ENCODE assay signal across 32 mouse cellular contexts in the genomic region with DNA sequence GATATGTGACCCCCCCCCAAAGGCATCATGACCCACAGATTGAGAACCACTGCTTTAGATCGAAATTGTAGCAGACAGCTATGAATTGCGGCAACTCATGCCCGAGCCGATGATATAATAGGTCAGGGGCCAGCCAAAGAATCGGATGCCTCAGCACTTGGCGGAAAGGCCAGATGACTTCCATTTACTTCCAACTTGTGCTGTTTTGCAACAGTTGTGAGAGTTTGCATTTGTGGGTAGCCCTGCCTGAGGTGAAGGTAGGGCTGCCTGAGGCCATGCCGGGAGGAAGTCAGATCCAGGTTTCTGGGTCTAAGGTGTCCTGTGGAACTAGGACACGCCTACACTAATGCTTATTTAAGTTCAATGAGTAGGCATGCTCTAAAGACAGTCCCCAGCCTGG.
DNase-seq lines count a peak whose midpoint lies in the region; ATAC-seq and TF ChIP-seq lines count a peak whose summit lies in the region.
"Had no signal": no experiment of that assay in that cellular context is flagged by ENCODE, and none has a peak within 500 bp of the region (broad histone marks: within the 10 kb centered on the region; RNA-seq: fewer than 3 reads in every experiment).

No protein-coding gene starts in this region.

- TF ChIP-seq CTCF in lung, postnatal 0 days (IDR thresholded peaks at IDR 0.05) = no peak

- 60% methylated on average over 8 of the region's 8 CpGs for WGBS in lung, postnatal 0 days
- WGBS in forebrain, embryonic 11.5 days = 93% methylated on average over 8 of the region's 8 CpGs

- no peak overlapping the region for H3K9ac ChIP-seq in lung, postnatal 0 days (replicated peaks; ENCODE audit: low read depth)
- H3K9ac ChIP-seq in forebrain, embryonic 11.5 days (ENCODE audit: low read length) = no peak overlapping the region
- H3K9ac ChIP-seq: embryonic facial prominence, embryonic 12.5 days; forebrain, embryonic 13.5 days; hindbrain, embryonic 12.5 days; intestine, embryonic 15.5 days; limb, embryonic 15.5 days; liver, embryonic 15.5 days; midbrain, embryonic 15.5 days; neural tube, embryonic 15.5 days had no signal

- no peak for TF ChIP-seq EP300 in lung, postnatal 0 days (IDR thresholded peaks at IDR 0.05)

- peaks cover 10% of the 10 kb centered on the region; the same call in 1 of the 2 replicates for H3K4me1 ChIP-seq in lung, postnatal 0 days (ENCODE audit: insufficient read depth, low read depth, low read length)
- H3K4me1 ChIP-seq in forebrain, embryonic 11.5 days (replicated peaks; ENCODE audit: control insufficient read depth, insufficient read depth, low read length) = 0 out of 2 replicates have a peak, but pooled peaks cover 3% of the 10 kb centered on the region
- H3K4me1 ChIP-seq: forebrain, embryonic 13.5 days; hindbrain, embryonic 12.5 days; intestine, embryonic 15.5 days; limb, embryonic 10.5 days; liver, embryonic 15.5 days; midbrain, embryonic 15.5 days; neural tube, embryonic 15.5 days had no signal

- H3K9me3 ChIP-seq in lung, postnatal 0 days (ENCODE audit: low read length) = no peaks in the 10 kb centered on the region
- H3K9me3 ChIP-seq in forebrain, embryonic 11.5 days (ENCODE audit: control insufficient read depth, low read length) = no peaks in the 10 kb centered on the region
- H3K9me3 ChIP-seq: embryonic facial prominence, embryonic 12.5 days; forebrain, embryonic 13.5 days; G1E; heart, embryonic 10.5 days; hindbrain, embryonic 12.5 days; intestine, embryonic 15.5 days; limb, embryonic 10.5 days; limb, embryonic 15.5 days; liver, embryonic 15.5 days; midbrain, embryonic 10.5 days; midbrain, embryonic 15.5 days; neural tube, embryonic 15.5 days had no signal

- no peaks in the 10 kb centered on the region for H3K36me3 ChIP-seq in lung, postnatal 0 days (ENCODE audit: insufficient read depth, low read length)
- H3K36me3 ChIP-seq in forebrain, embryonic 11.5 days (ENCODE audit: control insufficient read depth, insufficient read depth, low read length) = no peaks in the 10 kb centered on the region
- H3K36me3 ChIP-seq: embryonic facial prominence, embryonic 12.5 days; G1E; heart, embryonic 10.5 days; hindbrain, embryonic 12.5 days; intestine, embryonic 15.5 days; limb, embryonic 10.5 days; limb, embryonic 15.5 days; liver, embryonic 15.5 days; midbrain, embryonic 10.5 days; midbrain, embryonic 15.5 days; neural tube, embryonic 15.5 days had no signal

- ATAC-seq in lung, postnatal 0 days = no peak
- ATAC-seq in forebrain, embryonic 11.5 days (replicated peaks; ENCODE audit: low FRiP score) = no peak
- ATAC-seq: forebrain, embryonic 13.5 days; hindbrain, postnatal 0 days; intestine, embryonic 15.5 days; midbrain, embryonic 15.5 days; Patski had no signal

- no peak overlapping the region for H3K4me2 ChIP-seq in lung, postnatal 0 days (replicated peaks; ENCODE audit: low read depth, low read length)
- no peak overlapping the region for H3K4me2 ChIP-seq in forebrain, embryonic 11.5 days (ENCODE audit: low read depth, low read length, severe bottlenecking)
- H3K4me2 ChIP-seq: embryonic facial prominence, embryonic 12.5 days; forebrain, embryonic 13.5 days; hindbrain, embryonic 12.5 days; intestine, embryonic 15.5 days; limb, embryonic 15.5 days; liver, embryonic 15.5 days; midbrain, embryonic 15.5 days; neural tube, embryonic 15.5 days had no signal

- 0 out of 2 replicates have a peak overlapping the region, but pooled peaks have one; percentile 43 for H3K27ac ChIP-seq in lung, postnatal 0 days (ENCODE audit: low read length)
- H3K27ac ChIP-seq in forebrain, embryonic 11.5 days (ENCODE audit: low read depth, low read length) = no peak overlapping the region
- H3K27ac ChIP-seq: embryonic facial prominence, embryonic 12.5 days; forebrain, embryonic 13.5 days; heart, embryonic 10.5 days; hindbrain, embryonic 12.5 days; hindbrain, postnatal 0 days; intestine, embryonic 15.5 days; limb, embryonic 10.5 days; limb, embryonic 15.5 days; liver, embryonic 15.5 days; midbrain, embryonic 10.5 days; midbrain, embryonic 15.5 days; neural tube, embryonic 15.5 days had no signal

- H3K4me3 ChIP-seq in lung, postnatal 0 days (ENCODE audit: low read depth, low read length) = no peak overlapping the region
- H3K4me3 ChIP-seq in forebrain, embryonic 11.5 days (ENCODE audit: low read depth, low read length) = no peak overlapping the region
- H3K4me3 ChIP-seq: embryonic facial prominence, embryonic 12.5 days; forebrain, embryonic 13.5 days; heart, embryonic 10.5 days; hindbrain, embryonic 12.5 days; intestine, embryonic 15.5 days; limb, embryonic 10.5 days; limb, embryonic 15.5 days; liver, embryonic 15.5 days; midbrain, embryonic 10.5 days; midbrain, embryonic 15.5 days; neural tube, embryonic 15.5 days had no signal

- peak; percentile 9 for DNase-seq in adrenal gland, postnatal 10 days
- DNase-seq in adrenal gland, postnatal 4 days (ENCODE audit: low spot score in 2 of 2) = no peak
- peak; percentile 4 for DNase-seq in urinary bladder, postnatal 14 days (ENCODE audit: low spot score)
- DNase-seq in urinary bladder, postnatal 10 days (ENCODE audit: low spot score) = no peak
- DNase-seq in lung, postnatal 0 days (ENCODE audit: low spot score) = peak; percentile 54
- peak; percentile 23 to 66 for DNase-seq in lung, postnatal 4 days
- DNase-seq in embryo, embryonic 10 days (ENCODE audit: low spot score) = no peak
- no peak for DNase-seq in forebrain, embryonic 11.5 days (ENCODE audit: low spot score)
- DNase-seq: cerebellum, adult 9-10 months; cerebellum, postnatal 36 days; embryo, embryonic 11 days; gastrocnemius, postnatal 10 days; heart, postnatal 36 days; kidney, adult 2 months; kidney, postnatal 10 days; retina, postnatal 1 day; right cerebral cortex, postnatal 14 days; thymus, postnatal 14 days had no signal

- no peaks in the 10 kb centered on the region for H3K27me3 ChIP-seq in lung, postnatal 0 days (replicated peaks; ENCODE audit: insufficient read depth, low read length)
- no peaks in the 10 kb centered on the region for H3K27me3 ChIP-seq in forebrain, embryonic 11.5 days (ENCODE audit: control insufficient read depth, insufficient read depth, low read length)
- H3K27me3 ChIP-seq: embryonic facial prominence, embryonic 12.5 days; forebrain, embryonic 13.5 days; hindbrain, embryonic 12.5 days; intestine, embryonic 15.5 days; liver, embryonic 15.5 days; midbrain, embryonic 15.5 days; neural tube, embryonic 15.5 days had no signal

Comparison
In these comparisons a context has a peak if more than half of its experiments do, and no peak if none do; other contexts are left out.
1. DNase-seq: peak in adrenal gland, postnatal 10 days (single experiment), urinary bladder, postnatal 14 days (single experiment), lung, postnatal 0 days (single experiment) and lung, postnatal 4 days (2 of 2); none in adrenal gland, postnatal 4 days (0 of 2), urinary bladder, postnatal 10 days (single experiment), embryo, embryonic 10 days (single experiment) and forebrain, embryonic 11.5 days (single experiment).